Mouse (Mus musculus) brain, adult 2 months (tissue): Measurements from ENCODE around the gene Atg4d.
"Not testable (repeated sequence)": the region's sequence is repeated elsewhere in the genome, so short reads cannot be mapped to it uniquely, and the experiment has no call there.

Experiments
- DNase-seq: peaks from one replicate; pipeline ENCODE4 v3.0.0; 2011; ENCODE audit warnings: low read depth, low spot score

Atg4d gene

GRCm38 (mm10) chr9:21312134-21312533 is 47.0 kb downstream of the Atg4d start, which contains the start of gene Ap1m2:
Ap1m2 (minus strand) TSS chr9:21312337.
- no peak for DNase-seq

GRCm38 (mm10) chr9:21313394-21313793 is 48.3 kb downstream of the Atg4d start:
- DNase-seq, result peak; percentile 92

GRCm38 (mm10) chr9:21314367-21315140 is 49.5 kb downstream of the Atg4d start:
- no peak for DNase-seq

GRCm38 (mm10) chr9:21315421-21315820 is 50.3 kb downstream of the Atg4d start:
- DNase-seq, result no peak

GRCm38 (mm10) chr9:21316696-21317095 is 51.6 kb downstream of the Atg4d start:
- DNase-seq, result no peak

GRCm38 (mm10) chr9:21318792-21319191 is 53.7 kb downstream of the Atg4d start:
- no peak for DNase-seq

GRCm38 (mm10) chr9:21319503-21319902 is 54.4 kb downstream of the Atg4d start:
- DNase-seq, result no peak

- no peak for DNase-seq
Observed at GRCm38 (mm10) chr9:21320280-21320618, 55.2 kb downstream of the Atg4d start.

- peak; percentile 87 for DNase-seq
Observed at GRCm38 (mm10) chr9:21320619-21321512, 55.8 kb downstream of the Atg4d start, which contains the start of gene Slc44a2. Slc44a2 (plus strand) TSS chr9:21320698.

- DNase-seq, result peak; percentile 32
Observed at GRCm38 (mm10) chr9:21321513-21321835, 56.4 kb downstream of the Atg4d start.

GRCm38 (mm10) chr9:21322211-21322916 is 57.3 kb downstream of the Atg4d start:
- peak; percentile 70 for DNase-seq

- DNase-seq, result not testable (repeated sequence)
Observed at GRCm38 (mm10) chr9:21322917-21323297, 57.8 kb downstream of the Atg4d start.

- DNase-seq, result peak; percentile 10
Observed at GRCm38 (mm10) chr9:21324269-21324668, 59.2 kb downstream of the Atg4d start.
